Mouse (Mus musculus): Measurements from ENCODE around the gene Ackr4.

- TF ChIP-seq CTCF (IDR thresholded peaks at IDR 0.05; ENCODE audit: low read depth, low read length) (no peak), GATA1 (IDR thresholded peaks at IDR 0.05; ENCODE audit: borderline replicate concordance, low read length) (no peak), TAL1 (conservative IDR thresholded peaks at IDR 0.05; ENCODE audit: low read depth, low read length) (no peak)
Measured at GRCm38 (mm10) chr9:104164194-104164593, 37.5 kb upstream of the Ackr4 start.
